Mouse (Mus musculus) embryonic facial prominence, embryonic 11.5 days (tissue): Measurements from ENCODE around the gene Ints2. TPM values are rescaled to one million over a fixed set of nuclear protein-coding genes. Genes with fewer than 3 reads are reported as not detected.

ENCODE experiments used
- polyA plus RNA-seq: library from polyadenylated mRNA; unstranded; fragments of >200 nt; fragmentation: Nextera tagmentation; extraction: Ambion mirVana; gene quantifications from 2 replicates; pipeline ENCODE4 v1.2.1, GENCODE M21; 2014

Gene Ints2
- polyA plus RNA-seq, 1 experiment from 2014 or later = 53.8 TPM

Other genes starting within 250 kb of the Ints2 start
- gene Brip1, start 56.4 kb downstream of the Ints2 start, polyA plus RNA-seq = 10.6 and 11.5 TPM in 2 replicates
- 12.1 and 13.2 TPM in 2 replicates for gene Med13, start 100.0 kb upstream of the Ints2 start, polyA plus RNA-seq
- 33.4 and 33.8 TPM in 2 replicates for gene Rnft1, start 227.1 kb upstream of the Ints2 start, polyA plus RNA-seq